Mouse (Mus musculus) cerebellum, postnatal 10 days (tissue): Measurements from ENCODE around the gene Defb36.
A peak's percentile ranks its signal among the peaks of the same experiment; 100 is the strongest.

ENCODE experiments used
- DNase-seq, 2 experiments: peaks; one replicate each; pipeline ENCODE4 v3.0.0; 2021; ENCODE audit warnings: mixed read lengths in 2 of 2

Gene Defb36

GRCm38 (mm10) chr2:152604057-152604456 is at the start of gene Defb36:
Gene Defb36 (plus strand): TSS chr2:152604327.
- peak; percentile 40 to 43 for DNase-seq

DNA sequence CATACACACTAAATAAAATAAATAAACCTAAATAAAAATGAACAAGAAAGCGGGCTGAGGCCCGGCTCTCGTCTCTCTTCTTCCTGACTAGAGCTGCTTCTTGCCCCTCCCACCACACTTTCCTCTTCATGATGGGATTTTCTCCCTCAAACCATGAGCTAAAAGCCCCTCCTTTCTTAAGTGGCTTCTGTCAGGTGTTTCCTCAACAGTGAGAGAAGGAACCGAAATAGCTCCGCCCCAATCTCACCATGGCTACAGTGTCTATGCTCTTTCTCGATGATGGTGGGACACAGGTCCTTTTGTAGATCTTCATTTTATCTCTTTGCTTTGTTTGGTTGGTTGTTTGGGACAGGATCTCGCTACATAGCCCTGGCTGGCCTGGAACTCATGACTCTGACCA is 47.5 kb upstream of the Defb36 start:
- DNase-seq, result no peak

- DNase-seq, result no peak
These were observed 35.1 kb upstream of the Defb36 start, which contains the start of gene Gm17416 for GRCm38 (mm10) chr2:152569038-152569437. Gene Gm17416 (plus strand): TSS chr2:152569338.

GRCm38 (mm10) chr2:152569881-152570280 is 34.2 kb upstream of the Defb36 start:
- DNase-seq, result no peak

DNA sequence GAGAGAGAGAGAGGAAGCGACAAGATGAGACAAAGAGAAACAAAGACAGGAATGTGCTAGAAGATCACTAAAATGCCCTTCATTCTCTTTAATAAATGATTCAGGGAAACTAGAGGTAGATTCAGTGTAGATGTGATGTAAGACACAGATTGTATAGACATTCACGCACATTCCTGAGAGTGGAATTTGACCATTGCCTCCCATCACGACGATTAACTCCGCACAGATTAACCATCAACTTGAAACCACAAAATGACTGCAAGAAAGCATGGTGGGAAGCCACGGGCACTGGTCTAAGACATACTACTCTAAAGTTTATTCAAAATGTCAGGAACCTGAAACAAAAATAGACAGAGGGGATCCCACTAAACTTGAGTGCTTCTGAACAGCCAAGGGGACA is 33.8 kb upstream of the Defb36 start:
- no peak for DNase-seq

GRCm38 (mm10) chr2:152572114-152572794 is 31.9 kb upstream of the Defb36 start, which contains the start of gene Defb21:
Gene Defb21 (plus strand): TSS chr2:152572744.
- DNase-seq, result peak; percentile 49 to 64

- no peak for DNase-seq
These were observed 30.6 kb upstream of the Defb36 start for GRCm38 (mm10) chr2:152573484-152573883.

GRCm38 (mm10) chr2:152580107-152580506 is 24.0 kb upstream of the Defb36 start, which contains the start of gene Defb19:
Gene Defb19 (minus strand): TSS chr2:152580312.
- no peak for DNase-seq

DNA sequence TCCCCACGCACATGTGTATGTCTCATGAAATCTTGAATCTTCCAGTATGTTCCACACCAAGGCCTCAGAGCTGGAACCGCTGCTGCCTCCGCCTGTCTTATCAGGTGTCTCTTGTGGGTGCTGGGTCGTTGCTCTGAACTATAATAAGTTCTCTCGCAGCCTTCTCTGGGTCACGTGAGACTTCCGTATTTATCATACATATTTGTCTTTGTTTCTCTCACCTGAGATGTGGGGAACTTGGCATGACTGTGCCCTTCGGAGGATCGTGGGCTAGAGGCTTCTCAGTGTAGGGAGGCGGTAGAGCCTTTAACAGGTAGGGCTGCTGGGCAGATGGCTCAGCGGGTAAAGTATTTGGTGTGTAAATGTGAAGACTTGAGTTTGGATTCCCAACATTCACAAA is 23.5 kb upstream of the Defb36 start:
- DNase-seq, result no peak

- DNase-seq, result peak; percentile 29 to 39
These were observed 17.1 kb upstream of the Defb36 start for GRCm38 (mm10) chr2:152586926-152587560.

- no peak for DNase-seq
These were observed 15.7 kb upstream of the Defb36 start for GRCm38 (mm10) chr2:152588450-152588849.

DNA sequence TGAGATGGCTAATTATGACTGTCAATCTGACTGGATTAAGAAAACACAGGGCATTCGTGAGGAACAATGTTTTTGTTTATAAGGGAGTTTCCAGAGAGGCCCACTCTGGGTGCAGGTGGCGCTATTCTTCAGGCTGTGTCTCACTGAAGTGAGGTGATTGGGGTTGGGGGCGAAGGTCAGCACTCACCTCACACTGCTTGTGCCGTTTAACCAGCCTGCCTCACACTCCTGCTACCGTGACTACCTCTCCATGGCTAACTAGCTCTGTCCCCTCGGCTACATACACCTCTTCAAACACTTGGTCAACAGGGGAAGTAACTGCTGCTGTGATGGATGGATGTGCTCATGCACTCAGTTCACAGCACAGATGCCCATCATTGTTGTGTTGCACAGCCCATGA is 15.1 kb upstream of the Defb36 start:
- no peak for DNase-seq

DNA sequence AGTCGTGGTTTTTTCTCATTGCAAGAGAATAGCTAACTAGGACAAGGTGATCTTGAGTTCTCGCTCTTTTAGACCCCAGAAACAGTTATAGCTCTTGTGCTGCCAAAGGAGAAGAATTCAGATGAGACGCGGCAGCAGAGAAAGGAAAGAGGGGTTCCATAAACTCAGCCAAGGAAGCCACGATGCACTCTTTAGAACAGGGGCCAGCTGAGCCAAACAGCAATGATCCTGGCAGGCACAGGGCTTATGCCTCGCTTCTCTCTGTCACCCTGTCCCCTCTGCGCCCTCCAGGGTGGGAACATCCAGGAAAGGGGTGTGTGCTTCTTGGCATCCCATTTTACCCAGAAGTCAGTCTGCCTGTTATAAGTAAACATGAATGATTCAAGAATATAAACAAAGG is 4.8 kb upstream of the Defb36 start, which contains the start of gene Defb45:
TSS of gene Defb45 (minus strand) at position 101 of the 400 bp plus-strand sequence.
- no peak for DNase-seq

DNA sequence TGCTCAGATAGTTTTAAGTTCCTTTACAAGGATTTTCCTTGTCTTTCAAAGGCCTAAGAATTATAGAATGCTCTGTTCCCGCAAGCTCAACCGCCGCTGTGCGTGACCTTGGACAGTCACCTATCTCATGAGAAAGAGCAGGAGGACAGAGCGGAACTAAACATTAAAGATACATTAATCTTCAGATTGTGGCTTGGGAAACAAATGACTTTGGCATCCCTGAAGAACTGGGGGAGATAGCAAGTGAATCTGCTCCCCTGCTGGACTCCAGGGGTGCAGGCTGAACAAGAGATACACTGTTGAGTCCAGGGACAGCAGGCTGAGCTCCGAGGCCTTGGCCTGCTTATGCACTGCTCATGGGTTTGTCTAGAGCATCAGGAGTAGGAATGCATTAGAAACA is 4.1 kb upstream of the Defb36 start:
- no peak for DNase-seq

DNA sequence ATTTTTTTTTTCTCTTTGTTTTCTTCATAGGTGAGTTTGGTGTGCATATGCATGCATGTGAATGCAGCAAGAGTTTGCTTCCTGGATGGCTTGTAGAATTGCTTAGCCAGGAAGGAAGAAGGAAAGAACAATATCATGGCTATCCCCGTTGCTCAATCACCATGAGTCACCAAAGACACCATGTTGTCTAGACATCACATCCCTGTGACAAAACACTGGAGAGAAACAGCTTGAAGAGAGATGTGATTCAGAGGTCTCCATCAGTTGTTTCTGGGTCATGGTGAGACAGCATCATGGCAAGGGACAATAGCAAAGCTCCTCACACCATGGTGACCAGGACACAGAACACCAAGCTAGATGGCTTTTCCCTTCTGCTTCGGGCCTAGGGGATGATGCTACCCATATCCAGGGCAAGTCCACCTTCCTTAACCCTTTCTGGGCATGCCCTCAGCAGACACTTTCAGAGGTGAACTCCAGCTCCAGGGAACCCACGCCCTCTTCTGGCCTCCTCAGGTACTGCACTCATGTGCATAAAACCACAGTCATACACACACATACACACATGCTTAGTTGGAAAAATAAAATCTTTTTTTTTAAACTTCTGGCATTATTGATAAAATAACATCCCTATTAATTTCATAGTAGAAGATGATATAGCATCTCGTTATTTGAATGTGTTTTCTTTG is 2.7 kb upstream of the Defb36 start:
- DNase-seq, result no peak

- DNase-seq, result no peak
These were observed 3.6 kb downstream of the Defb36 start for GRCm38 (mm10) chr2:152607746-152608145.

- DNase-seq, result no peak
These were observed 4.6 kb downstream of the Defb36 start for GRCm38 (mm10) chr2:152608719-152609118.

- DNase-seq, result peak; percentile 20 to 57
These were observed 8.1 kb downstream of the Defb36 start for GRCm38 (mm10) chr2:152612193-152612592.

DNA sequence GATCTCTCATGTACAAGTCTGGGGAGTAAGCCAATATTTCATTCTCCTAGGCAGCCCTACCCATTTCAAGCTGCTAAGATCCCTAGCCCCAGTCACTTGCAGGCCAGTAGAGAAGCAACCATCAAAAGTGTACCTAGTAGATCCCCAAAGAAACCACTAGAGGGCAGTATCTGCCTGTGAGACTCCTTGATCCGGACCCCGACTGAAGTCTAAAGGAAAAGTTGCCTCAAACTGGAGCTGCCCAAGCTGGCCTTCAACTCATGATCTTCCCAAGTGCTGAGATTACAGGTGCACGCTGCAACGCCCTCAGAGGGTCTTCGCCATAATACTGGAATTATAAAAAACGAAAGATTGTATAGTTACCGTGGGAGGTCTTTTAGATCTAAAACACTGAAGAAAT is 11.4 kb downstream of the Defb36 start:
- peak; percentile 71 to 85 for DNase-seq

DNA sequence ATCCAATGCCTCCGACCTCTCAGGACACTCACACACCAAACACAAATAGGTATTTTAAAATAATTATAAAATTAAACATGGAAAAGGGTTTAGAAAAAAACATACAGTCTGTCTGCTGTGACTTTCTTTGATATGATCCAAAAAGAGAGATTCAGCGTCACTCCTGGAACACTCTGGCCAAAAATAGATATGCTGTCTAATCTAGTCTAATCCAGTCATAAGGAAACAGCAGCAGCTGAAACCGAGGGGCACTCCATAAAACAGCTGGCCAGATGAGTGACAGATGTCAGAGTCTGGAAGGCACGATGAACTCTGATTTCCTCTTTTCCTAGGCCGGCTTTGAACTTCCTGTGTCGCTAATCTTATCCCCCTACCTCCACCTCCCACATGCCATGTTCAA is 12.3 kb downstream of the Defb36 start:
- no peak for DNase-seq

GRCm38 (mm10) chr2:152617374-152617773 is 13.2 kb downstream of the Defb36 start:
- peak in 1 of 2 experiments; percentile 38 for DNase-seq

GRCm38 (mm10) chr2:152620367-152621134 is 16.4 kb downstream of the Defb36 start:
- DNase-seq, result no peak

DNA sequence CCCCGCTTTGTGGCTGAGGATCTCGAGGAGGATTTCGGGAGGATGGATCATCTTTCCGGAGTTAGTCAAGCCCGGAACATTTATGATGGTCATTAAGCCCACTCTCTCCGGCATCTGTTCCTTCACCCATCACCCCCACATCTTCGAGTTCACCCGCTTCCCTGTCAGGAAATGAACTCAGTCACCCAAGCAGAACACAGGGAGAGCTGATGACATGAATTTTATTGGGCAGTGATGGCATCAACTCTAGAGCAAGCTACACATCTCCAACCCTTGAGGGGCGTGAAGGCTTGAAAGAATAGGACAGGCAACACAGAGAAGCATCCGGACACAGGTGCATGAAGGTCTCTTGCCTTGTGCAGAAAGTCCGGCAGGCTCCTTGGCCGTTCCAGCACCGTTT is 18.0 kb downstream of the Defb36 start:
- no peak for DNase-seq
